Mouse (Mus musculus) lung, adult 18-20 months (tissue): ENCODE measurements at regions not wholly inside any gene's neighbourhood (a gene's known extent, or its start where the extent isn't known, plus 50 kb on each side); places are given as distances from the start of the nearest gene placed in this dataset.
A peak's percentile ranks its signal among the peaks of the same experiment; 100 is the strongest.

ENCODE experiments used
- DNase-seq, 2 experiments: peaks; one replicate each; pipeline ENCODE4 v3.0.0; 2022; ENCODE audit warnings: mixed read lengths in 2 of 2

DNA sequence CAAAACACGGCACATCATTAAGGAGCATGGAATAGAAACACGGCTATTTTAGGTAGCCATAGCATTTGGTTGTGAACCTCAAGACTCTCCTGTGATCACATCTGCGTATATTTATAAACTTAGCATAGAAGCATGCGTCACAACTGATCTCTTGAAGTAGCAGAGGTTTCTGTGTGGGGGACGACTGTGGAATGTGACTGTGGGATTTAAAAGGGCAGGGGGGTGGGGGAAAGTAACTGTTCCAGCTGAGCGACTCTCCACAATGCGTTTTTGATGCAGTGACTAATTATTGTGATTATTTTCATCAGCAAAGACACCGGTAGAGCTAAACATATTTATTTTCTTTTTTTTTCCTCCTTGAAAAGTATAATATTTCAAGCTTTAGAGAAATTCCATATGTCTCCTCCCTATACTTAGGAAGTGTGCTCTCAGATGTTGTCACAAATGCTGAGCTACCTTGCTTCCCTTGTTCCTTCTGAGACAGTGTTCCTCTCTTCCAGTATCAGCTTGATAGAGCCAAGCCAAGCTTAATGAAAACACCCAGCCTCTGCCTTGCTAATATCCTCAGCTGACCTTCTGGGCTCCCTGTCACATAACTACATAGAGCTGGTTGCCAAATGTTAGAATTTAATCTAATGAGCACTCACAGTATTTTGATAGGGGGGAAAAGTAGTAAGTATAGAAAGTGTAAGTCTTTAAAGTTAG, 75.0 kb upstream of the Magi3 start:
- no peak for DNase-seq

DNA sequence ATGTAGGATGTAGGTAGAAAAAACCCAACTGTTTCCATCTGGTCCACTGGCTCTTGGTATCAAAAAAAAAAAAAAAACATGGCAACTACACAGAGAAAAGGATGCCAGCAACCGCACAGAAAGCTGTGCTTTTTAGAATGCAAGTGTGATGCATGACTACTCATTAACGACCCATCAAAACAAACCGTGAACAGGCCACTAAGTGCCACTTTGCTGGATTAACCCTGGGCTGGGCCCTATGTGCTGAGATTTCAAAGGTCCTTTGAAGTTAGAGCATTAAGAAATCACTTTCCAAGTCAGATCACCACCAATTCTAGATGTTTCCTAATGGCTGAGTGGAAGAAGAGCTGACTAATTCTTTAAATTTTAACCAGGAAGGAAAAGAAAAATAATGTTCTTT, 73.7 kb upstream of the Magi3 start:
- DNase-seq: no peak

GRCm38 (mm10) chr3:104288970-104289680, 69.0 kb upstream of the Magi3 start:
- peak; percentile 20 to 59 for DNase-seq

GRCm38 (mm10) chr3:104287900-104288299, 67.7 kb upstream of the Magi3 start:
- DNase-seq: no peak

DNA sequence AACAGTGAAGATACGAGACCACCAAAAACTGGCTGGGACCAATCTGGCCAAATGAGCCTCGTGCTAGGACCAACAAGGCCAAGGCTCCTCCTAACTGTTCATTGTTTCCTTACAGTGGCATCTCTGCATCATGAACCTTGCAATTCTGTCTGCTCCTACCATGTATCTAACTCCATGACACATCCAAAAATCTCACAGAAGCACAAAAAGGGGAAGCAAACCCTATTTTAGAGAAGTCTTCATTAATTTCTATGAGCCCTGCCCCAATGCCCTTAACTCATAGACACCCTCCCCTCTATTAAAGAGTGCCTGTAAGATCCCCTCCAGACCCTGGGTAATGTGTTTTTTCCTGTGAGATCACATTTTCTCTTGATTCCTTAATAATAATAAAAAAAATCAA, 64.8 kb upstream of the Magi3 start:
- no peak for DNase-seq

- DNase-seq: no peak
These were observed 63.7 kb upstream of the Magi3 start for GRCm38 (mm10) chr3:104283855-104284254.

DNA sequence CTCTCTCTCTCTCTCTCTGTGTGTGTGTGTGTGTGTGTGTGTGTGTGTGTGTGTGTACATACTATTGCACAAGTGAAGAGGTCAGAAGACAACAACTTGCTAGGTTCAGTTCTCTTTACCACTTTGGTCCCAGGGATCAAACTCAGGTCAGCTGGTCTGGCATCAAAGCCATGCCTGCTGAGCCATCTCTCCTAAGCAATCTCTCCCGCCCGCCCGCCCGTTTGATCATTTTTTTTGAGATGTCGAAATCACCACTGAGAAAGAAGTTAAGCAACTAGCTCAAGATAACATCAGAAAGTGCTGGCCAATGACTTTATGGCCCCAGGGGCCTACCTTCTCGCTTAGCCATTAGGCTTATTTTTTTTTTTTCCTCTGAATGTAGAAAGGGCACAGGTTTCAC, 59.3 kb upstream of the Magi3 start:
- DNase-seq: peak; percentile 15 to 41

GRCm38 (mm10) chr3:104274718-104275302, 54.6 kb upstream of the Magi3 start:
- no peak for DNase-seq

DNA sequence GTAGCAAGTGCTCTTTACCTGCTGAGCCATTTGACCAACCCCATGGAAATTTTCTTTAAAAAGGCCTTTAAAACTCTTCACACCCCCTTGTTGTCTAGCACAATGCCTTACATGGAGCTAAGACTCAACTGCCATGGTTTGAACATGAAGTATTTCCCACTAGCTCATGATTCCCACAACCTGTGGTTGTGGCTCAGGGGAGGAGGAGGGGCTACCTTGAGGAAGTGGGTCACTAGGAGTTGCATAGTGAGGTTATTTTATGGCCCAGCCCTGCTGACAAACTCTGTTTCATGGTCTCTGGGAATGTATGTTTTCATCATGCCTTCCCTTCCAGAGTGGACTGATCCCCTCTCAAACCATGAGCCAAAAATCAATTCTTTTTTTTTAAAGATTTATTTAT, 53.9 kb upstream of the Magi3 start:
- no peak for DNase-seq
